Mouse (Mus musculus): ENCODE results near the gene Itprid2. TPM values are rescaled to one million over a fixed set of nuclear protein-coding genes. Genes with fewer than 3 reads are reported as not detected.

Gene Itprid2
- total RNA-seq, 2 experiments from 2014 or later, result 20.0 to 21.0 TPM

GRCm38 (mm10) chr2:79651185-79651584 lies 16.0 kb downstream of the Itprid2 start:
- DNase-seq, result no peak

GRCm38 (mm10) chr2:79651701-79652100 lies 16.5 kb downstream of the Itprid2 start:
- DNase-seq, result no peak

- DNase-seq, result no peak
Measured at GRCm38 (mm10) chr2:79652502-79652901, 17.4 kb downstream of the Itprid2 start.

- DNase-seq, result peak in 1 of 2 experiments; percentile 64
Measured at GRCm38 (mm10) chr2:79653093-79653808, 18.1 kb downstream of the Itprid2 start.

- DNase-seq, result no peak
Measured at GRCm38 (mm10) chr2:79653809-79654164, 18.6 kb downstream of the Itprid2 start.

- no peak for DNase-seq
Measured at GRCm38 (mm10) chr2:79657062-79657461, 21.9 kb downstream of the Itprid2 start.

GRCm38 (mm10) chr2:79660417-79661185 lies 25.4 kb downstream of the Itprid2 start:
- DNase-seq, result no peak

GRCm38 (mm10) chr2:79661486-79662104 lies 26.4 kb downstream of the Itprid2 start:
- no peak for DNase-seq

GRCm38 (mm10) chr2:79664532-79665286 lies 29.6 kb downstream of the Itprid2 start:
- peak; percentile 22 to 26 for DNase-seq

- no peak for DNase-seq
Measured at GRCm38 (mm10) chr2:79665492-79665891, 30.3 kb downstream of the Itprid2 start.

GRCm38 (mm10) chr2:79675266-79675665 lies 40.1 kb downstream of the Itprid2 start:
- DNase-seq, result no peak

GRCm38 (mm10) chr2:79677663-79678257 lies 42.6 kb downstream of the Itprid2 start:
- DNase-seq, result no peak

GRCm38 (mm10) chr2:79681672-79682071 lies 46.5 kb downstream of the Itprid2 start:
- DNase-seq, result no peak

- DNase-seq, result no peak
Measured at GRCm38 (mm10) chr2:79683258-79683657, 48.1 kb downstream of the Itprid2 start.

GRCm38 (mm10) chr2:79690838-79691237 lies 55.7 kb downstream of the Itprid2 start:
- DNase-seq, result no peak

- DNase-seq, result no peak
Measured at GRCm38 (mm10) chr2:79695190-79695589, 60.0 kb downstream of the Itprid2 start.

GRCm38 (mm10) chr2:79695939-79696338 lies 60.8 kb downstream of the Itprid2 start:
- DNase-seq, result peak in 1 of 2 experiments; percentile 47

GRCm38 (mm10) chr2:79696478-79697230 lies 61.5 kb downstream of the Itprid2 start:
- peak; percentile 18 to 52 for DNase-seq

GRCm38 (mm10) chr2:79698166-79698565 lies 63.0 kb downstream of the Itprid2 start:
- DNase-seq, result no peak

GRCm38 (mm10) chr2:79704773-79705172 lies 69.6 kb downstream of the Itprid2 start:
- DNase-seq, result no peak

- DNase-seq, result no peak
Measured at GRCm38 (mm10) chr2:79707575-79707974, 72.4 kb downstream of the Itprid2 start, which contains the start of gene Ppp1r1c. Gene Ppp1r1c (plus strand): TSS chr2:79707780.

Measured in heart, adult 18-20 months (tissue).